21 mouse cellular contexts compared by ENCODE assay signal in the genomic region with DNA sequence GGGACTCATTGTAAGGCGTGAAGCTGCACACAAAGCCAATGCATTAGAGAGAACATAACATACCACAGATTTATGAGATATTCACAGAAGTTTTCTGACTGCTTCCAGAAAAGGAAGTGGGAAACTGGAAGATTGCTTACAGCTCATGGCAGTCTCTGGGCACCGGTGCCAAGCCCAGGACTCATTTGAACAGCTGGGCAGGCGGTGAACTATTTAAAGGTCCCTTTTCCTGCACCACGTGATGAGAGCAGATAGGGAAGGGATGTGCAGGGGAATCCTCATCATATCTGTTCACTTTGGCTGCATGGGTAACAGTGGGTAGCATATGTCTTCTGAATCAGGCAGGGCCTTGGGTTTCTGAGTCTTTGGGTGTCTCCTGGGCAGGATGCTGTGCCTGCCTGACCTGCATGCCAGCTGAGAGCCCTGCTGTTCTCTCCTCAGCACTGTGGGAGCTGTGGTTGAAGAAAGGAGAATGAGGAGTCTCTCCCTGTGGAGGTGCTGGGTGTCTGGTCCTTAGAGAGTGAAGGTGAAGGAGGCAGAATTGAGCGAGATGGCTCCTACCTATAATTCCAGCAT.
DNase-seq lines count a peak whose midpoint lies in the region; TF ChIP-seq lines count a peak whose summit lies in the region.
"Had no signal": no experiment of that assay in that cellular context is flagged by ENCODE, and none has a peak within 500 bp of the region (broad histone marks: within the 10 kb centered on the region; RNA-seq: fewer than 3 reads in every experiment).

No protein-coding gene starts in this region.

- no peaks in the 10 kb centered on the region for H3K79me2 ChIP-seq in myocyte (ENCODE audit: control insufficient read depth, insufficient read depth)

- 82% methylated on average over 5 of the region's 5 CpGs for WGBS in heart, embryonic 10.5 days

- H3K4me1 ChIP-seq in heart, embryonic 10.5 days: no peaks in the 10 kb centered on the region
- H3K4me1 ChIP-seq: embryonic facial prominence, embryonic 10.5 days; embryonic facial prominence, embryonic 12.5 days; forebrain, embryonic 13.5 days; forebrain, embryonic 15.5 days had no signal

- no peak overlapping the region for H3K27ac ChIP-seq in heart, embryonic 10.5 days
- H3K27ac ChIP-seq: embryonic facial prominence, embryonic 10.5 days; embryonic facial prominence, embryonic 12.5 days; forebrain, embryonic 13.5 days; forebrain, embryonic 15.5 days had no signal

- no peaks in the 10 kb centered on the region for H3K36me3 ChIP-seq in heart, embryonic 10.5 days
- no peaks in the 10 kb centered on the region for H3K36me3 ChIP-seq in myocyte (ENCODE audit: control insufficient read depth, insufficient read depth)
- H3K36me3 ChIP-seq: embryonic facial prominence, embryonic 10.5 days; embryonic facial prominence, embryonic 12.5 days; forebrain, embryonic 15.5 days had no signal

- H3K27me3 ChIP-seq in heart, embryonic 10.5 days (ENCODE audit: insufficient read depth, poor library complexity, severe bottlenecking): peaks cover 15% of the 10 kb centered on the region
- peaks cover 26% of the 10 kb centered on the region for H3K27me3 ChIP-seq in myocyte (ENCODE audit: control insufficient read depth, insufficient read depth, insufficient read length)
- H3K27me3 ChIP-seq: embryonic facial prominence, embryonic 12.5 days; forebrain, embryonic 15.5 days had no signal

- H3K9me3 ChIP-seq in heart, embryonic 10.5 days: no peaks in the 10 kb centered on the region
- H3K9me3 ChIP-seq: embryonic facial prominence, embryonic 12.5 days; forebrain, embryonic 13.5 days; forebrain, embryonic 15.5 days had no signal

- intact Hi-C loops in heart, postnatal 14 days (cut with DNase I): no loop called here

- H3K4me3 ChIP-seq in heart, embryonic 10.5 days: no peak overlapping the region
- H3K4me3 ChIP-seq in myocyte: no peak overlapping the region
- H3K4me3 ChIP-seq: embryonic facial prominence, embryonic 10.5 days; embryonic facial prominence, embryonic 12.5 days; forebrain, embryonic 13.5 days; forebrain, embryonic 15.5 days had no signal

- peak overlapping the region; percentile 52 for H3K4me2 ChIP-seq in myocyte (ENCODE audit: low read depth)
- H3K4me2 ChIP-seq: embryonic facial prominence, embryonic 12.5 days; forebrain, embryonic 13.5 days; forebrain, embryonic 15.5 days had no signal

- no peak overlapping the region for H3ac ChIP-seq in myocyte (ENCODE audit: control insufficient read depth, insufficient read length)

- TF ChIP-seq POLR2A in myocyte (IDR thresholded peaks at IDR 0.05; ENCODE audit: insufficient read length, low read depth): no peak

- peak; percentile 2 for DNase-seq in gastrocnemius, postnatal 10 days
- DNase-seq in gastrocnemius, adult 8-10 months (ENCODE audit: low spot score in 2 of 2): no peak
- DNase-seq in heart, embryonic 10.5 days (ENCODE audit: low spot score): peak; percentile 70
- DNase-seq in heart, postnatal 14 days: no peak
- peak; percentile 25 for DNase-seq in testis, postnatal 10 days (ENCODE audit: low spot score)
- no peak for DNase-seq in testis, postnatal 14 days (ENCODE audit: low spot score)
- no peak for DNase-seq in adrenal gland, postnatal 36 days
- DNase-seq: adrenal gland, adult 2 months; adrenal gland, postnatal 14 days; B cell, adult 2 months; cerebellum, adult 11-12 months; cerebellum, adult 2 months; cerebellum, adult 9-10 months; cerebellum, postnatal 10 days; cerebellum, postnatal 25 days; forebrain, postnatal 0 days had no signal

TF ChIP-seq in myocyte, 11 proteins besides CTCF, POLR2A, EP300 and RAD21:
- TF ChIP-seq USF1 (IDR thresholded peaks at IDR 0.05; ENCODE audit: low read depth): peak; percentile 90
- no peak for TF ChIP-seq TCF12 (IDR thresholded peaks at IDR 0.05; ENCODE audit: insufficient read depth, poor library complexity, severe bottlenecking)
- TF ChIP-seq TCF3 (IDR thresholded peaks at IDR 0.05; ENCODE audit: insufficient read length, low read depth): no peak
- peak; percentile 33 to 62 (median 58) for TF ChIP-seq MYOD1 (IDR thresholded peaks at IDR 0.05; ENCODE audit: control insufficient read depth in 1 of 3, insufficient read length in 2 of 3, low read depth in 2 of 3)
- no peak for TF ChIP-seq MYOG (IDR thresholded peaks at IDR 0.05; ENCODE audit: control insufficient read depth in 1 of 3, insufficient read depth in 1 of 3, insufficient read length in 2 of 3, low read depth in 2 of 3)
- TF ChIP-seq SRF (IDR thresholded peaks at IDR 0.05; ENCODE audit: control insufficient read depth, insufficient read length, low read depth): no peak
- TF ChIP-seq REST (IDR thresholded peaks at IDR 0.05; ENCODE audit: insufficient read depth, insufficient read length): no peak
- no peak for TF ChIP-seq POLR2AphosphoS2 (IDR thresholded peaks at IDR 0.05; ENCODE audit: insufficient read length, low read depth)
- no peak for TF ChIP-seq E2F4 (IDR thresholded peaks at IDR 0.05; ENCODE audit: insufficient read depth)
- no peak for TF ChIP-seq CEBPB (IDR thresholded peaks at IDR 0.05; ENCODE audit: insufficient read depth, poor library complexity, severe bottlenecking)
- TF ChIP-seq MAX (IDR thresholded peaks at IDR 0.05; ENCODE audit: low read depth): no peak

Comparison
In these comparisons a context has a peak if more than half of its experiments do, and no peak if none do; other contexts are left out.
1. DNase-seq: peak in gastrocnemius, postnatal 10 days (single experiment), heart, embryonic 10.5 days (single experiment) and testis, postnatal 10 days (single experiment); none in gastrocnemius, adult 8-10 months (0 of 2), heart, postnatal 14 days (0 of 2), testis, postnatal 14 days (single experiment) and adrenal gland, postnatal 36 days (0 of 2).